Mouse (Mus musculus): ENCODE measurements at regions not wholly inside any gene's neighbourhood (a gene's known extent, or its start where the extent isn't known, plus 50 kb on each side); places are given as distances from the start of the nearest gene placed in this dataset.

DNA sequence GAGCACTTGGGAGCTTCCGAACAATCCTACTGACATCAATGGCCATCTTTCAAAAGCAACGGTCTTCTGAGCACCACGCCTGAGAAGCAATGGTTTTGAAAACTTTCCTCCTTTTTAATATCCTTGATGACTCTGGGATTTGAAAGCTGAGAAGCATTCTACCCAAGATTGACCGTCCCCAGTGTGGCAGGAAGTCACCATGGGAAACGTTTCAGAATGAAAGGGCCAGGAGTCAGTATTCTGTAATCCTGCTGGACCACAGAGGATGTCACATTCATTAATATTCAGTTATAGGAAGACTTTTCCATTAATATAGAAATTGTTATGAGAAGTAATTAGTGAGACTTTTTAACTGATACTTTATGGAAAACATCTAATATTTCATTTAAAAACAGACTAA lies 190.1 kb upstream of the Ttc29 start:
- no peak for TF ChIP-seq EP300 (IDR thresholded peaks at IDR 0.05; ENCODE audit: low read depth)
- no peak for TF ChIP-seq CTCF (IDR thresholded peaks at IDR 0.05; ENCODE audit: low read depth)
